Mouse (Mus musculus): ENCODE measurements around the gene Dapk2.

- no peak for TF ChIP-seq CTCF (IDR thresholded peaks at IDR 0.05; ENCODE audit: borderline replicate concordance, insufficient read depth, low read length)
- TF ChIP-seq POLR2A (IDR thresholded peaks at IDR 0.05; ENCODE audit: low read depth, low read length) = no peak
Observed at GRCm38 (mm10) chr9:66170506-66170905, 12.5 kb downstream of the Dapk2 start.
